Comparison of ENCODE assay signal across 8 mouse cellular contexts in genomic region chr13:111724811-111725164, GRCm38 (mm10). TPM values are rescaled to one million over a fixed set of nuclear protein-coding genes. Genes with fewer than 3 reads are reported as not detected.
DNase-seq lines count a peak whose midpoint lies in the region; ATAC-seq lines count a peak whose summit lies in the region.

No protein-coding gene starts in this region.

- no peak for ATAC-seq in kidney, embryonic 14.5 days (ENCODE audit: low FRiP score, low TSS enrichment)
- no peak; the same call in 1 of the 2 replicates for ATAC-seq in hindbrain, embryonic 16.5 days
- peak; percentile 52; the same call in 1 of the 2 replicates for ATAC-seq in midbrain, embryonic 15.5 days (replicated peaks)

- H3K4me3 ChIP-seq in kidney, embryonic 14.5 days (ENCODE audit: low read length): peak overlapping the region; percentile 63
- peak overlapping the region; percentile 64 for H3K4me3 ChIP-seq in brown adipose tissue, adult 24 weeks (ENCODE audit: insufficient read depth, low read depth, low read length)
- H3K4me3 ChIP-seq in hindbrain, embryonic 16.5 days (ENCODE audit: low read length): peak overlapping the region; percentile 52
- peak overlapping the region; percentile 60 for H3K4me3 ChIP-seq in midbrain, embryonic 15.5 days

- H3K4me2 ChIP-seq in kidney, embryonic 14.5 days (replicated peaks; ENCODE audit: low read depth, low read length): peak overlapping the region; percentile 75
- peak overlapping the region; percentile 96 for H3K4me2 ChIP-seq in hindbrain, embryonic 16.5 days (ENCODE audit: low read length)
- peak overlapping the region; percentile 64 for H3K4me2 ChIP-seq in midbrain, embryonic 15.5 days

- H3K36me3 ChIP-seq in kidney, embryonic 14.5 days (ENCODE audit: control insufficient read depth, insufficient read depth, low read length): no peaks in the 10 kb centered on the region
- no peaks in the 10 kb centered on the region for H3K36me3 ChIP-seq in hindbrain, embryonic 16.5 days (ENCODE audit: control insufficient read depth, insufficient read depth, low read length)
- no peaks in the 10 kb centered on the region for H3K36me3 ChIP-seq in midbrain, embryonic 15.5 days (replicated peaks)

- H3K27me3 ChIP-seq in kidney, embryonic 14.5 days (ENCODE audit: control insufficient read depth, insufficient read depth, low read length): no peaks in the 10 kb centered on the region
- H3K27me3 ChIP-seq in hindbrain, embryonic 16.5 days (replicated peaks; ENCODE audit: control insufficient read depth, insufficient read depth, low read length): no peaks in the 10 kb centered on the region
- H3K27me3 ChIP-seq in midbrain, embryonic 15.5 days (replicated peaks): no peaks in the 10 kb centered on the region; the same call in 1 of the 2 replicates

- H3K9me3 ChIP-seq in kidney, embryonic 14.5 days (ENCODE audit: control insufficient read depth, low read length): peaks cover 11% of the 10 kb centered on the region; the same call in 1 of the 2 replicates
- H3K9me3 ChIP-seq in hindbrain, embryonic 16.5 days (ENCODE audit: control insufficient read depth, low read length): no peaks in the 10 kb centered on the region
- peaks cover 4% of the 10 kb centered on the region; the same call in 1 of the 2 replicates for H3K9me3 ChIP-seq in midbrain, embryonic 15.5 days

- peak overlapping the region; percentile 62 for H3K9ac ChIP-seq in kidney, embryonic 14.5 days (ENCODE audit: low read depth, low read length)
- peak overlapping the region; percentile 47; the same call in 1 of the 2 replicates for H3K9ac ChIP-seq in hindbrain, embryonic 16.5 days (ENCODE audit: low read depth, low read length)
- peak overlapping the region; percentile 26; the same call in 1 of the 2 replicates for H3K9ac ChIP-seq in midbrain, embryonic 15.5 days

- peak overlapping the region; percentile 59; the same call in 1 of the 2 replicates for H3K27ac ChIP-seq in kidney, embryonic 14.5 days (ENCODE audit: low read depth, low read length)
- H3K27ac ChIP-seq in brown adipose tissue, adult 24 weeks (replicated peaks; ENCODE audit: low read depth, low read length): no peak overlapping the region
- no peak overlapping the region for H3K27ac ChIP-seq in hindbrain, embryonic 16.5 days (ENCODE audit: low read depth, low read length)
- no peak overlapping the region for H3K27ac ChIP-seq in midbrain, embryonic 15.5 days

- WGBS in kidney, embryonic 14.5 days: under 1% methylated on average over 18 of the region's 18 CpGs
- under 1% methylated on average over 18 of the region's 18 CpGs for WGBS in hindbrain, embryonic 16.5 days
- WGBS in midbrain, embryonic 15.5 days: under 1% methylated on average over 18 of the region's 18 CpGs

- DNase-seq in kidney, postnatal 10 days: no peak
- DNase-seq in ovary, postnatal 36 days (ENCODE audit: low spot score): no peak
- DNase-seq in frontal cortex, adult 2 months (ENCODE audit: extremely low spot score in 1 of 2, low spot score in 1 of 2): no peak
- DNase-seq in cerebellum, adult 11-12 months: no peak

- H3K4me1 ChIP-seq in kidney, embryonic 14.5 days (ENCODE audit: control insufficient read depth, insufficient read depth, low read length): no peaks in the 10 kb centered on the region
- H3K4me1 ChIP-seq in brown adipose tissue, adult 24 weeks (ENCODE audit: control insufficient read depth, insufficient read depth, insufficient read length, low read length): no peaks in the 10 kb centered on the region
- peaks cover 11% of the 10 kb centered on the region for H3K4me1 ChIP-seq in hindbrain, embryonic 16.5 days (ENCODE audit: control insufficient read depth, insufficient read depth, low read depth, low read length)
- H3K4me1 ChIP-seq in midbrain, embryonic 15.5 days: peaks cover 8% of the 10 kb centered on the region

RNA-seq across cellular contexts. Expression of gene Mier3, which starts 44.0 kb away (rescaled TPM):
- polyA plus RNA-seq in kidney, embryonic 14.5 days (2014; fragmentation: Nextera tagmentation; extraction: Ambion mirVana): 26.0 and 28.7 TPM in 2 replicates
- 6.1 and 14.9 TPM in 2 replicates for polyA plus RNA-seq in brown adipose tissue, adult 24 weeks (2012; ENCODE audit: insufficient read depth, insufficient read length, missing spikeins)
- polyA plus RNA-seq in hindbrain, embryonic 16.5 days (2015; fragmentation: Nextera tagmentation; extraction: Ambion mirVana): 14.3 and 16.9 TPM in 2 replicates
- 16.3 and 18.3 TPM in 2 replicates for polyA plus RNA-seq in midbrain, embryonic 15.5 days (2015; fragmentation: Nextera tagmentation; extraction: Ambion mirVana)
- polyA plus RNA-seq in frontal cortex, adult 2 months (2012; rRNA removed): 12.3 and 14.6 TPM in 2 replicates
